Mouse (Mus musculus): ENCODE results near the gene Fn3krp. TPM values are rescaled to one million over a fixed set of nuclear protein-coding genes. Genes with fewer than 3 reads are reported as not detected.

Gene Fn3krp
- polyA plus RNA-seq, 1 experiment from 2014 or later: 8.9 TPM

DNA sequence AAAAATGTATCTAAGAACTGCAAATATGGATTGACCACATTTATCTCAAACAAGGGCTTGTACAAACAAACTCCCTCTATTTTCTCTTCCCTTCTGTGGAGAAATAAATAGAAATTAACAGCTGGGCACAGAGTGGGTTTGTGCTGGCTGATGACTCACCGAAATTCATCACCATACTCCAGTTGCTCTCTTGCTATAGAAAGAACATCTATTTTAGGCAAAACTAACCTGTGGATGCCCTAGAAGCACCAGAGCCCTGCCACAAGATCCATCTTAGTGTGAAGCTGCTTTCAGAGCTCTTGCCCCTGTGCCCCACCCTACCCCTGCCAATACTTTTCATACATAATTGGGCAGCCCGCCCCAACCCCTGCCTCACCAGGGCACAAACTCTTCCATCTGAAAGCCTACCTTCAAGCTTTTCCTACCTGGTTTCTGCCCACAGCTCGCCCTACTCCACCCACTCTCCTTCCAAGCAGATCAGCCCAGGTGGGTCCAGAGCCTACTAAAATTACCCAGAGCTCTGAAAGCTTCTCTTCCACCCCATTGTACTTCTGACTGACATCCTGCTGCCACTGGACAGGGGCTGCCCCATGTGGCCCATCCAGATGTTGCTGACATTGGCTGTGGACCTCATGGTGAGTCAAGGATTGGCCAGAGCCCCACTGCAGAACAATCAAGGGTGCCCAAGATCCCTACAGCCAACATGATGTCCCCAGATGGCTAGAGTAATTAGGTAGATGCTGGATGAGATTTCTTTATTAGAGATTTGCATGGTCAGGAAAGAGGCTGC lies 13.6 kb upstream of the Fn3krp start:
- H3K4me3 ChIP-seq (ENCODE audit: low read depth, low read length): no peak overlapping the region
- H3K27me3 ChIP-seq (ENCODE audit: control insufficient read depth, insufficient read depth, low read length): no peaks in the 10 kb centered on the region
- no peak overlapping the region for H3K27ac ChIP-seq (ENCODE audit: low read depth, low read length)
- H3K4me1 ChIP-seq (replicated peaks; ENCODE audit: control insufficient read depth, insufficient read depth, low read length): no peaks in the 10 kb centered on the region
- 75% methylated on average over 3 of the region's 3 CpGs for WGBS
- no peak for ATAC-seq (replicated peaks; ENCODE audit: low FRiP score)
- DNase-seq (ENCODE audit: low spot score): no peak
- H3K4me2 ChIP-seq (ENCODE audit: low read depth, low read length, severe bottlenecking): no peak overlapping the region
- no peaks in the 10 kb centered on the region for H3K36me3 ChIP-seq (ENCODE audit: control insufficient read depth, insufficient read depth, low read length)
- no peak overlapping the region for H3K9ac ChIP-seq (ENCODE audit: low read length)
- no peaks in the 10 kb centered on the region for H3K9me3 ChIP-seq (ENCODE audit: control insufficient read depth, low read length)

DNA sequence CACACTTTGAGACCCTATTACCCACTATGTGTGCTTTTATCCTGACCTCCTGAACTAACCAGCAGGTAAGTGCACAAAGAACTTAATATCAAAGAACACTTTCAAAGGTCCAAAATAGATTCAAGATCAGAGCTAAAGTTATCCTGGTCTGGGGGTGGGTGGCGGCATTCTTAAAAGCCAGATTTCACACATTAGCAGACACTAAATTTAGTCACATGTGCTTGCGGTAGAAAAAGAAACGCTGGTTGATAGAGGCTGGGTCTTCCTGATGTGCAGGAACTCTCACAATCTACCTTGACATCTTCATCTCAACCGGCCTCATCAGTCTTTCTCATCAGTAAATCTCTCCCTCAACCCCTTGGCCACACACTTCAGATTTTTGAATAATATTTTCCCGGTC lies 6.4 kb upstream of the Fn3krp start:
- H3K4me1 ChIP-seq (replicated peaks; ENCODE audit: control insufficient read depth, insufficient read depth, low read length): no peaks in the 10 kb centered on the region
- no peak overlapping the region for H3K27ac ChIP-seq (ENCODE audit: low read depth, low read length)
- WGBS: 90% methylated on average over 5 of the region's 5 CpGs
- H3K4me2 ChIP-seq (ENCODE audit: low read depth, low read length, severe bottlenecking): no peak overlapping the region
- no peak for DNase-seq (ENCODE audit: low spot score)
- H3K4me3 ChIP-seq (ENCODE audit: low read depth, low read length): no peak overlapping the region
- no peaks in the 10 kb centered on the region for H3K36me3 ChIP-seq (ENCODE audit: control insufficient read depth, insufficient read depth, low read length)
- ATAC-seq (replicated peaks; ENCODE audit: low FRiP score): no peak
- H3K9ac ChIP-seq (ENCODE audit: low read length): no peak overlapping the region
- H3K27me3 ChIP-seq (ENCODE audit: control insufficient read depth, insufficient read depth, low read length): no peaks in the 10 kb centered on the region
- H3K9me3 ChIP-seq (ENCODE audit: control insufficient read depth, low read length): no peaks in the 10 kb centered on the region

DNA sequence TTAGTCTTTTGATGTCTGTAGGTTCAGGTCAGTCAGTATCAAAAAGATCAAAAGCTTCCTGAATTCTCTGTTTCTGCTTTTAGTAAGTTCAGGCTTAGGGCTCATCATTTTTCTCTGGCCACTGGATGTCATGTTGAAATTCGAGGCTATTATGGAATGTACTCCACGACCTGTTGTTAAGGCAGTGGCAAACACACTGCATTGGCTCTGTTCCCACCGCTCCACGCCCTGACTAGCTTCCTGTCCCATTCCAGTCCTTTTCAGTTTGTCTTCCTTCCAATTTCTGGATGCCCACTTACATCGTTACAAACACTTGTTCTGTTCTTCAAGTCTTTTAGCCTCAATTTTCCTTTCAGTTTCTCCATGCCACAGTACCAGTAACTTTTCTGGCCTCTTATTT lies 5.8 kb upstream of the Fn3krp start:
- H3K9ac ChIP-seq (ENCODE audit: low read length): no peak overlapping the region
- H3K36me3 ChIP-seq (ENCODE audit: control insufficient read depth, insufficient read depth, low read length): no peaks in the 10 kb centered on the region
- no peak overlapping the region for H3K27ac ChIP-seq (ENCODE audit: low read depth, low read length)
- no peak overlapping the region for H3K4me3 ChIP-seq (ENCODE audit: low read depth, low read length)
- DNase-seq (ENCODE audit: low spot score): no peak
- H3K27me3 ChIP-seq (ENCODE audit: control insufficient read depth, insufficient read depth, low read length): no peaks in the 10 kb centered on the region
- no peaks in the 10 kb centered on the region for H3K9me3 ChIP-seq (ENCODE audit: control insufficient read depth, low read length)
- ATAC-seq (replicated peaks; ENCODE audit: low FRiP score): no peak
- no peaks in the 10 kb centered on the region for H3K4me1 ChIP-seq (replicated peaks; ENCODE audit: control insufficient read depth, insufficient read depth, low read length)
- 81% methylated on average over 5 of the region's 5 CpGs for WGBS
- H3K4me2 ChIP-seq (ENCODE audit: low read depth, low read length, severe bottlenecking): no peak overlapping the region

DNA sequence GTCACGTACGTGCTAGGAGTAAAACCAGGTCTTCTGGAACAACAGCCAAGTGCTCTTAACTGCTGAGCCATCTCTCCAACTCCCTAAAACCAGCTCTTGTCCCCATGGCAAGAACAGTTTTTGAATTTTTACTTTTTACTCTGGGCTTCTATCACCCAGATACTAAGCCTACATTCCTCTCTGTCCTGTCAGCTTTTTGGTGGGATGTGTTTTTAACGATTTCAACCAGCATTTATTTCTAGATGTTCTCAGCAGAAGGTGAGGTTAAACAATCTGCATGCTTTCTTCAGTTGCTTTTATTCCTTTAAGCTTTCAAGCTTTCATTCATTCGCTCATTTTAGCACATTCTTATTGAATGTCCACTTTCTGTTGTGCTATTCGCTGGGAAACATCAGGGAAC lies 3.2 kb upstream of the Fn3krp start:
- 86% methylated on average over 5 of the region's 5 CpGs for WGBS
- no peak overlapping the region for H3K4me2 ChIP-seq (ENCODE audit: low read depth, low read length, severe bottlenecking)
- H3K27ac ChIP-seq (ENCODE audit: low read depth, low read length): no peak overlapping the region
- no peaks in the 10 kb centered on the region for H3K27me3 ChIP-seq (ENCODE audit: control insufficient read depth, insufficient read depth, low read length)
- H3K36me3 ChIP-seq (ENCODE audit: control insufficient read depth, insufficient read depth, low read length): no peaks in the 10 kb centered on the region
- H3K4me1 ChIP-seq (replicated peaks; ENCODE audit: control insufficient read depth, insufficient read depth, low read length): no peaks in the 10 kb centered on the region
- H3K4me3 ChIP-seq (ENCODE audit: low read depth, low read length): no peak overlapping the region
- no peak for DNase-seq (ENCODE audit: low spot score)
- no peak overlapping the region for H3K9ac ChIP-seq (ENCODE audit: low read length)
- ATAC-seq (replicated peaks; ENCODE audit: low FRiP score): no peak
- no peaks in the 10 kb centered on the region for H3K9me3 ChIP-seq (ENCODE audit: control insufficient read depth, low read length)

DNA sequence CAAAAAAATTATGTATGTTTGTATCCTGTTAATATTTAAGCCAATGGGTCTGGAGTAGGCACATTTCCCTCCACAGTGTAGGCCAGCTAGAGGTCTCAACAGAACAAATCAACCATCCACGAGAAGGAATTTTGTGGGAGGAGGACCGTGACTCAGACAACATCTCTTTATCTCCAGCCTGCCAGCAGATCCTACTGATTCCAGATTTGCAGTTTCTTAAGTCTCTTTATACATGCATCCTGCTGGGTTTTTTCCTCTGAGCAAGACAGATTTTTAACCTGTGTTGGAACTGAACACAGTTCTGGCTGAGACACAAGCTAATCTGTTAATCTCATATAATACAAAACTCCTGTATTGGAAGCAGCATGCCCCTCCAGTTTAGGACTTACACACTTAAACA lies 2.3 kb upstream of the Fn3krp start:
- H3K4me1 ChIP-seq (replicated peaks; ENCODE audit: control insufficient read depth, insufficient read depth, low read length): no peaks in the 10 kb centered on the region
- no peaks in the 10 kb centered on the region for H3K9me3 ChIP-seq (ENCODE audit: control insufficient read depth, low read length)
- H3K27me3 ChIP-seq (ENCODE audit: control insufficient read depth, insufficient read depth, low read length): no peaks in the 10 kb centered on the region
- no peak overlapping the region for H3K27ac ChIP-seq (ENCODE audit: low read depth, low read length)
- DNase-seq (ENCODE audit: low spot score) (no peak), ATAC-seq (replicated peaks; ENCODE audit: low FRiP score) (no peak)
- H3K9ac ChIP-seq (ENCODE audit: low read length): no peak overlapping the region
- H3K4me2 ChIP-seq (ENCODE audit: low read depth, low read length, severe bottlenecking): no peak overlapping the region
- no peak overlapping the region for H3K4me3 ChIP-seq (ENCODE audit: low read depth, low read length)
- H3K36me3 ChIP-seq (ENCODE audit: control insufficient read depth, insufficient read depth, low read length): no peaks in the 10 kb centered on the region
- 67% methylated on average over 2 of the region's 2 CpGs for WGBS

DNA sequence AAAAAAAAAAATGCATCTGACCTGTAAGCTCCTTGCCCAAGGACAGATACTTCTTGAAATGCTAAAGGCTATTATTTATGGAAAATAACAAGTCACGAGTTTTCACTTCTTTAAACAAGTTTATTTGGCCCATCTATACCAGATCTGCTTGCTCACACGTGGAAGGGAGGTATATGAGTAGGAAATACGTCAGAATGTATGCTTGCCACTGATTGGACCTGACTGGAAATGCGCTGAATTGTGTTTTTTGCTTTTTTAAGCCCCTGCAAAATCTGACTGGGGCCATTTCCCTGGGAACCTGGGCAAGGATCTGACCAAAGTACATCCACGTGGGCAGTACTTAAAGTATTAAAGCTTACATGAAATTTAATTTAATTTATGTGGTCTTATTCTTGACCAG lies 822 bp upstream of the Fn3krp start:
- Histone ChIP-seq H3K4me3 (ENCODE audit: low read depth, low read length) (peak overlapping the region; percentile 74; the same call in 1 of the 2 replicates), H3K27me3 (ENCODE audit: control insufficient read depth, insufficient read depth, low read length) (no peaks in the 10 kb centered on the region), H3K9ac (ENCODE audit: low read length) (no peak overlapping the region; the same call in 1 of the 2 replicates), H3K4me1 (replicated peaks; ENCODE audit: control insufficient read depth, insufficient read depth, low read length) (no peaks in the 10 kb centered on the region), H3K4me2 (ENCODE audit: low read depth, low read length, severe bottlenecking) (peak overlapping the region; percentile 79), H3K9me3 (ENCODE audit: control insufficient read depth, low read length) (no peaks in the 10 kb centered on the region), H3K36me3 (ENCODE audit: control insufficient read depth, insufficient read depth, low read length) (no peaks in the 10 kb centered on the region), H3K27ac (ENCODE audit: low read depth, low read length) (no peak overlapping the region)
- DNase-seq (ENCODE audit: low spot score): no peak
- no peak for ATAC-seq (replicated peaks; ENCODE audit: low FRiP score)
- WGBS: 49% methylated on average over 5 of the region's 5 CpGs

DNA sequence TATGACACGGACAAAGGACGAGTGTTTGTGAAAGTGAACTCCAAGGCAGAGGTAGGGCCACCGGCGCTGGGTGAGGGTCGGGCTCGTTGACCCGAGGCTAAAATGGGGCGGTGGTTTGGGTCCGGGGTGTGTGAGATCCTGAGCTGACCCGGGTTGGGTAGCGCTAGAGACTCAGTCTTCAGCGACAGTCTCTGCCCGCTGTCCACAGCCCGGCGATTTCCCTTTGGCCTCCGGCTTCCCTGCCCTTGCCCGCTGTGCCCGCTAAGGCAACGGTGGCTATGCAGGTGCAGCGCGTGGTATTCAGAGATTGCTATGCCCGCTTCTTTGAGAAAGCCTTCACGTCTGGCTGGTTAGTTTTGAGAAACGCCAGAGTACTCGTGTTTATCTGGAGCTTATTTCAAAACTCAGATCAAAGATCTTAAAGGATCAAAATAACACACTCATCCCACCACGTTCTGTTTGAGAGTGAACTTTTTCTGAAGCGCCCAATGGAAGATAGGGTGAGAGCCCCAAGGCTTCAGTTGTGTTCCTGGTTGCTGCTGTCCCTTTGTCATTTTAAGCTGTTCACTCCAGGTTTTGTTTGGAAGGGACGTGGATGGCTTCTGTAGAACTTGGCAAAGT lies 462 bp downstream of the Fn3krp start:
- Histone ChIP-seq H3K36me3 (ENCODE audit: control insufficient read depth, insufficient read depth, low read length) (no peaks in the 10 kb centered on the region), H3K4me3 (ENCODE audit: low read depth, low read length) (peak overlapping the region; percentile 74), H3K27me3 (ENCODE audit: control insufficient read depth, insufficient read depth, low read length) (no peaks in the 10 kb centered on the region), H3K9me3 (ENCODE audit: control insufficient read depth, low read length) (no peaks in the 10 kb centered on the region), H3K4me2 (ENCODE audit: low read depth, low read length, severe bottlenecking) (peak overlapping the region; percentile 74), H3K4me1 (replicated peaks; ENCODE audit: control insufficient read depth, insufficient read depth, low read length) (no peaks in the 10 kb centered on the region), H3K9ac (ENCODE audit: low read length) (peak overlapping the region; percentile 76), H3K27ac (ENCODE audit: low read depth, low read length) (no peak overlapping the region)
- under 1% methylated on average over 28 of the region's 28 CpGs for WGBS
- ATAC-seq (replicated peaks; ENCODE audit: low FRiP score): no peak
- DNase-seq (ENCODE audit: low spot score): no peak

DNA sequence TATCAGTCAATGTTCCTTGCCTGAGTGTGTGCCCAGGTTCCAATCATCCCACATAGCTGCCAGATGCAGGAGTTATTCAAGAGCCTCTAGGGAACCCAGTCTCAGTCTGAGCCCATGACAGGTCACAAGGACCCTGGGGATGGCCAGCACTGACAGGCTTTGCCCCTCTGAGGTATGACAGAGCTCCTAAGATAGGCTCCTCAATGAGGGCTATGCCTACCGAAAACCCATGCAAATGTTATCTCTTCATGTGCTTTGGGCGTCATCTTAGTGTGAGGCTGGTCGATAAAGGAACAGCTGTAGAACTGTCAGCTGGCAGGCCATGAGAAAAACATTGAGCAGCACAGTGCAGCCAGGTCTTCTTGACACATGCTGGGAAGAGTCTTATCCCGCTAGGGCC lies 12.2 kb downstream of the Fn3krp start:
- no peaks in the 10 kb centered on the region; the same call in 1 of the 2 replicates for H3K36me3 ChIP-seq (ENCODE audit: control insufficient read depth, insufficient read depth, low read length)

More for the DNA sequence above, 12.2 kb downstream of the Fn3krp start:
- DNase-seq (ENCODE audit: low spot score): no peak
- Histone ChIP-seq H3K27ac (ENCODE audit: low read depth, low read length) (no peak overlapping the region), H3K4me2 (ENCODE audit: low read depth, low read length, severe bottlenecking) (no peak overlapping the region), H3K27me3 (ENCODE audit: control insufficient read depth, insufficient read depth, low read length) (no peaks in the 10 kb centered on the region), H3K9me3 (ENCODE audit: control insufficient read depth, low read length) (no peaks in the 10 kb centered on the region), H3K9ac (ENCODE audit: low read length) (no peak overlapping the region), H3K4me3 (ENCODE audit: low read depth, low read length) (no peak overlapping the region), H3K4me1 (replicated peaks; ENCODE audit: control insufficient read depth, insufficient read depth, low read length) (no peaks in the 10 kb centered on the region; the same call in 1 of the 2 replicates)
- ATAC-seq (replicated peaks; ENCODE audit: low FRiP score): no peak
- 87% methylated on average over 4 of the region's 4 CpGs for WGBS

All from forebrain, embryonic 11.5 days (tissue).